Mouse (Mus musculus): ENCODE measurements around the gene Adgrg5.

DNA sequence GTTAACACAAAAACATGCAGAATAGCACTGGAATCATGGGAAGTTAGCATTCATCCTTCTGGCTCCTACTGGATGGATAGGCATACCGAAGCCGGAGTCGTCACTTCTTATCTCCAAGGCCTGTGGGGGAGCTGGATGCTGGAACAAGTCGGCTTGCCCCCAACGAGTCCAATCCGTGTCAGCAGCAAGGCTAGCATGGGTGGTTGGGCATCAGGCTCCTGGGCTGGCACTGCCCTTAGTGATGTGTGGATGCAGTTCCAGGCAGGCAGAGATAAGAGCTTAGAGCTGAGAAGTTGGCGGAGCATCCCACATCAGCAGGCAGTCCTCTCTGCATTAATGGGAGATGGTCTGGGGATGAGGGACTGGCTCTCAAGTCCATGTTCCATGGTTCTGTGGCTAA lies 64.1 kb downstream of the Adgrg5 start:
- no peak for TF ChIP-seq POLR2A (IDR thresholded peaks at IDR 0.05; ENCODE audit: insufficient read length, low read depth)
- TF ChIP-seq MAX (IDR thresholded peaks at IDR 0.05; ENCODE audit: low read depth), result no peak
- TF ChIP-seq TCF12 (IDR thresholded peaks at IDR 0.05; ENCODE audit: insufficient read depth, poor library complexity, severe bottlenecking), result no peak
- TF ChIP-seq MYOD1 (IDR thresholded peaks at IDR 0.05; ENCODE audit: control insufficient read depth in 1 of 3, insufficient read length in 2 of 3, low read depth in 2 of 3), result no peak
- TF ChIP-seq USF1 (IDR thresholded peaks at IDR 0.05; ENCODE audit: low read depth), result no peak
- no peak for TF ChIP-seq MYOG (IDR thresholded peaks at IDR 0.05; ENCODE audit: control insufficient read depth in 1 of 3, insufficient read depth in 1 of 3, insufficient read length in 2 of 3, low read depth in 2 of 3)
- TF ChIP-seq REST (IDR thresholded peaks at IDR 0.05; ENCODE audit: insufficient read depth, insufficient read length), result no peak
- TF ChIP-seq E2F4 (IDR thresholded peaks at IDR 0.05; ENCODE audit: insufficient read depth), result no peak
- TF ChIP-seq CEBPB (IDR thresholded peaks at IDR 0.05; ENCODE audit: insufficient read depth, poor library complexity, severe bottlenecking), result no peak
